8 mouse cellular contexts compared by ENCODE assay signal in genomic region chr2:7088536-7088935, GRCm38 (mm10).
A peak's percentile ranks its signal among the peaks of the same experiment; 100 is the strongest.
DNase-seq lines count a peak whose midpoint lies in the region; ATAC-seq and TF ChIP-seq lines count a peak whose summit lies in the region.

No protein-coding gene starts in this region.

- H3K27ac ChIP-seq in heart, embryonic 12.5 days (ENCODE audit: poor library complexity, severe bottlenecking), result peak overlapping the region; percentile 88
- H3K27ac ChIP-seq in forebrain, embryonic 15.5 days (replicated peaks), result peak overlapping the region; percentile 94
- peak overlapping the region; percentile 73 for H3K27ac ChIP-seq in midbrain, embryonic 12.5 days (replicated peaks)
- H3K27ac ChIP-seq in liver, embryonic 11.5 days (ENCODE audit: low read depth, low read length), result no peak overlapping the region

- H3K9me3 ChIP-seq in heart, embryonic 12.5 days (replicated peaks), result peaks cover 4% of the 10 kb centered on the region; the same call in 1 of the 2 replicates
- H3K9me3 ChIP-seq in forebrain, embryonic 15.5 days, result no peaks in the 10 kb centered on the region
- no peaks in the 10 kb centered on the region for H3K9me3 ChIP-seq in midbrain, embryonic 12.5 days
- H3K9me3 ChIP-seq in liver, embryonic 11.5 days (ENCODE audit: control insufficient read depth, low read length), result no peaks in the 10 kb centered on the region

- no peak overlapping the region for H3K4me2 ChIP-seq in heart, embryonic 12.5 days
- no peak overlapping the region for H3K4me2 ChIP-seq in forebrain, embryonic 15.5 days (replicated peaks)
- H3K4me2 ChIP-seq in midbrain, embryonic 12.5 days (replicated peaks), result no peak overlapping the region
- H3K4me2 ChIP-seq in liver, embryonic 11.5 days, result no peak overlapping the region

- DNase-seq in heart, adult 18-20 months, result no peak
- DNase-seq in brain, embryonic 14.5 days (ENCODE audit: low read depth), result peak; percentile 85
- DNase-seq in liver, embryonic 11.5 days (ENCODE audit: low spot score), result no peak
- DNase-seq in cerebellum, adult 9-10 months, result no peak
- no peak for DNase-seq in right cerebral cortex, postnatal 36 days (ENCODE audit: low spot score in 2 of 2)

- 14% methylated on average over 4 of the region's 4 CpGs for WGBS in heart, embryonic 12.5 days
- WGBS in forebrain, embryonic 15.5 days, result 11% methylated on average over 4 of the region's 4 CpGs
- WGBS in midbrain, embryonic 12.5 days, result 17% methylated on average over 4 of the region's 4 CpGs
- WGBS in liver, embryonic 11.5 days, result 34% methylated on average over 4 of the region's 4 CpGs

- peaks cover 28% of the 10 kb centered on the region for H3K4me1 ChIP-seq in heart, embryonic 12.5 days (replicated peaks)
- H3K4me1 ChIP-seq in forebrain, embryonic 15.5 days, result peaks cover 33% of the 10 kb centered on the region
- peaks cover 19% of the 10 kb centered on the region for H3K4me1 ChIP-seq in midbrain, embryonic 12.5 days
- no peaks in the 10 kb centered on the region for H3K4me1 ChIP-seq in liver, embryonic 11.5 days (replicated peaks; ENCODE audit: control insufficient read depth, insufficient read depth, low read length)

- H3K36me3 ChIP-seq in heart, embryonic 12.5 days, result no peaks in the 10 kb centered on the region
- H3K36me3 ChIP-seq in forebrain, embryonic 15.5 days, result no peaks in the 10 kb centered on the region
- H3K36me3 ChIP-seq in midbrain, embryonic 12.5 days, result no peaks in the 10 kb centered on the region
- H3K36me3 ChIP-seq in liver, embryonic 11.5 days (ENCODE audit: control insufficient read depth, insufficient read depth, low read length), result no peaks in the 10 kb centered on the region

- no peaks in the 10 kb centered on the region for H3K27me3 ChIP-seq in heart, embryonic 12.5 days (replicated peaks)
- H3K27me3 ChIP-seq in forebrain, embryonic 15.5 days, result no peaks in the 10 kb centered on the region
- H3K27me3 ChIP-seq in midbrain, embryonic 12.5 days, result no peaks in the 10 kb centered on the region
- no peaks in the 10 kb centered on the region for H3K27me3 ChIP-seq in liver, embryonic 11.5 days (replicated peaks; ENCODE audit: control insufficient read depth, insufficient read depth, low read length)

- TF ChIP-seq CTCF in brain, embryonic 14.5 days (IDR thresholded peaks at IDR 0.05; ENCODE audit: borderline replicate concordance, extremely low read depth, insufficient read depth, insufficient read length), result no peak

- no peak for ATAC-seq in heart, embryonic 12.5 days (ENCODE audit: insufficient number of reproducible peaks, low FRiP score)
- 0 out of 2 replicates have a peak, but pooled peaks have one; percentile 3 for ATAC-seq in forebrain, embryonic 15.5 days (replicated peaks)
- ATAC-seq in midbrain, embryonic 12.5 days (ENCODE audit: low FRiP score, low read depth), result peak; percentile 9; the same call in 1 of the 2 replicates
- no peak for ATAC-seq in liver, embryonic 11.5 days (replicated peaks; ENCODE audit: low FRiP score)

- no peak for TF ChIP-seq POLR2A in brain, embryonic 14.5 days (IDR thresholded peaks at IDR 0.05; ENCODE audit: borderline replicate concordance, extremely low read depth, insufficient read depth, insufficient read length, poor library complexity, severe bottlenecking)

- no peak overlapping the region for H3K9ac ChIP-seq in heart, embryonic 12.5 days
- H3K9ac ChIP-seq in forebrain, embryonic 15.5 days (replicated peaks), result no peak overlapping the region
- no peak overlapping the region for H3K9ac ChIP-seq in midbrain, embryonic 12.5 days (replicated peaks)
- no peak overlapping the region for H3K9ac ChIP-seq in liver, embryonic 11.5 days (ENCODE audit: low read depth, low read length)

- H3K4me3 ChIP-seq in heart, embryonic 12.5 days, result no peak overlapping the region
- no peak overlapping the region for H3K4me3 ChIP-seq in forebrain, embryonic 15.5 days
- no peak overlapping the region for H3K4me3 ChIP-seq in midbrain, embryonic 12.5 days
- no peak overlapping the region for H3K4me3 ChIP-seq in liver, embryonic 11.5 days (ENCODE audit: low read depth, low read length)

Comparison
In these comparisons a context has a peak if more than half of its experiments do, and no peak if none do; other contexts are left out.
1. ATAC-seq: peak in forebrain, embryonic 15.5 days (single experiment) and midbrain, embryonic 12.5 days (single experiment); none in heart, embryonic 12.5 days (single experiment) and liver, embryonic 11.5 days (single experiment).